Mouse (Mus musculus) heart, embryonic 11.5 days (tissue): ENCODE data around the gene Cd36. TPM values are rescaled to one million over a fixed set of nuclear protein-coding genes. Genes with fewer than 3 reads are reported as not detected.

Source experiments
- ATAC-seq: fragments of 200-750 bp; cut with Nextera tagmentation; replicated peaks from 2 replicates; pipeline ENCODE4 v1.8.0; 2017; ENCODE audit warnings: moderate library complexity; ENCODE audit not compliant: insufficient number of reproducible peaks, low FRiP score, low TSS enrichment
- H3K27ac ChIP-seq: fragments of 300-500 bp; sonication (generic); 2 replicates; pipeline ENCODE4 v1.5.1; 2014; ENCODE audit warnings: mild to moderate bottlenecking, low read depth, low read length
- H3K27me3 ChIP-seq: fragments of 300-500 bp; sonication (generic); 2 replicates; pipeline ENCODE4 v1.6.1; 2014; ENCODE audit warnings: mild to moderate bottlenecking, low read length, mixed read lengths; ENCODE audit not compliant: control insufficient read depth, insufficient read depth
- H3K36me3 ChIP-seq: fragments of 300-500 bp; sonication (generic); 2 replicates; pipeline ENCODE4 v1.6.1; 2014; ENCODE audit warnings: mild to moderate bottlenecking, low read length, moderate library complexity, mixed read lengths; ENCODE audit not compliant: control insufficient read depth, insufficient read depth
- H3K4me1 ChIP-seq: fragments of 300-500 bp; sonication (generic); 2 replicates; pipeline ENCODE4 v1.6.1; 2014; ENCODE audit warnings: low read length; ENCODE audit not compliant: control insufficient read depth, insufficient read depth
- H3K4me2 ChIP-seq: fragments of 300-500 bp; sonication (generic); 2 replicates; pipeline ENCODE4 v1.6.1; 2014; ENCODE audit warnings: mild to moderate bottlenecking, moderate library complexity
- H3K4me3 ChIP-seq: fragments of 300-500 bp; sonication (generic); 2 replicates; pipeline ENCODE4 v1.5.1; 2014; ENCODE audit warnings: low read depth, low read length
- H3K9ac ChIP-seq: fragments of 300-500 bp; sonication (generic); 2 replicates; pipeline ENCODE4 v1.6.1; 2014; ENCODE audit warnings: mild to moderate bottlenecking, low read depth, low read length, moderate library complexity
- H3K9me3 ChIP-seq: fragments of 300-500 bp; sonication (generic); replicated peaks from 2 replicates; pipeline ENCODE4 v1.6.1; 2016; ENCODE audit warnings: low read length; ENCODE audit not compliant: control insufficient read depth
- WGBS: fragments of 180-500 bp; shearing (Covaris S2); extraction: QIAGEN DNeasy Blood & Tissue Kit; methylation state at CpG from one replicate; pipeline ENCODE4 v1.1.7; 2014; ENCODE audit not compliant: insufficient replicate concordance; 5-methylcytosine and 5-hydroxymethylcytosine counted together
- polyA plus RNA-seq: library from polyadenylated mRNA; unstranded; fragments of >200 nt; fragmentation: Nextera tagmentation; extraction: Ambion mirVana; gene quantifications from 2 replicates; pipeline ENCODE4 v1.2.1, GENCODE M21; 2014

Gene Cd36
- polyA plus RNA-seq, 1 experiment from 2014 or later: 46.8 TPM

DNA sequence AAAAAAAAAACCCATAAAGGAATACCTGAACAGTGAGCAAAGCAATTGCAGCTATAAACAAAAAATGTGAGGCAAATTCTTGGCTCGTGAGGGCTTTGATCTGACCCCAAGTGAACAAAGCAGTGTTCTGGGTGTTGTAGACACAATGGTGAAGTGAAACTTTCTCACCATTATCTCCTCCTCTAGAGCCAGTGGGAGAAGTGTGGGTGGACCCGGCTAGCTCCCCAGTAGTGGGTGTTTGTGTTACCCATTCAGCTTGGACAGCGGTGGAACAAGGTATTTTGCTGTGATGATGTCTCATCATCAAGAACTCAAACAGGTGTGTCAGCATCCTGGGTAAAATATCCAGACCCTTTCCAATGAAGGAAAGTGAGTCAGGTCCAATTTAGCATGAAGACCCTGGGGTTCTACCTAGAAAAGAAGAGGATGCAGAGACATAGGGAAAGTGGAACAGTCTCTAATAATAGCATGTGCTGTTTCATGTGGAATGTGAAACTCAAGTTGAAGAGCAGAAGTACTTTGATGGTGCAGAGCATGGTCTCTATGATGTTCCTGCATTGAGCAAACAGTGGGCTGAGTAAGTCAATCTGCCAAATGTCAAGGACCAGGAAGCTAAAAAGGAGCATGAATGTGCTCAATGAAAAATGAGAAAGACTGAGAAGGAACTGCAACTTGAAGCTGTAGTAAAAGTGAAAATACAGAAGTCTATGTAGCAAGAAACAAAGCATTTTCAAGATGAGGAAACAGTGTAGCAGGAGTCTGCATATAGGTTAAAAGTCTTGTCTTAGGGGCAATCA is 34.3 kb downstream of the Cd36 start:
- H3K9me3 ChIP-seq: no peaks in the 10 kb centered on the region
- no peaks in the 10 kb centered on the region for H3K27me3 ChIP-seq
- no peaks in the 10 kb centered on the region for H3K36me3 ChIP-seq
- no peak overlapping the region for H3K27ac ChIP-seq
- H3K4me3 ChIP-seq: no peak overlapping the region
- WGBS: 70% methylated on average over 3 of the region's 3 CpGs
- H3K4me2 ChIP-seq: no peak overlapping the region
- H3K4me1 ChIP-seq: 0 out of 2 replicates have a peak, but pooled peaks cover 2% of the 10 kb centered on the region
- no peak for ATAC-seq
- no peak overlapping the region for H3K9ac ChIP-seq

- H3K27me3 ChIP-seq: no peaks in the 10 kb centered on the region
- no peak overlapping the region for H3K9ac ChIP-seq
- WGBS: 80% methylated on average over 2 of the region's 2 CpGs
- H3K4me3 ChIP-seq: no peak overlapping the region
- H3K4me1 ChIP-seq: 0 out of 2 replicates have a peak, but pooled peaks cover 2% of the 10 kb centered on the region
- ATAC-seq: no peak
- no peaks in the 10 kb centered on the region for H3K36me3 ChIP-seq
- no peak overlapping the region for H3K4me2 ChIP-seq
- no peaks in the 10 kb centered on the region for H3K9me3 ChIP-seq
- H3K27ac ChIP-seq: no peak overlapping the region
These were observed 38.0 kb downstream of the Cd36 start for GRCm38 (mm10) chr5:17850582-17850981.

DNA sequence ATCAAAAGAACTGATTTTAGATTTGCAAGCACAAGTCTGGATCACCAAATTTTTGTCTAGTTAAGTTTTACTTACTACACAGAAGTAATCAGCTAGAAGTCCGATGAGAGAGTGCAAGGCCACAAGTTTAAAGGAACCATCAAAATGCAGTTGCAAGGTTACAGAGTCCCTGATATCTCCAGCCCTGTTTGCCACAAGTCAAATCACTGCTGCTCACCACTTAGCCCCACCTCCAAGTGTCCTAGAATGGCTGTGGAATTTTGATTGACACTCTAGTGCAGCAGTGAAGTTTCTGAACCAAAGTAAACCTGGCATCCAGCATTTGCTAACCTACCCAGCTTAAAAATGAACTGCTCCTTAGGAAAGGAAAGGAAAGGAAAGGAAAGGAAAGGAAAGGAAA is 39.0 kb downstream of the Cd36 start:
- Histone ChIP-seq H3K4me2 (no peak overlapping the region; the same call in 1 of the 2 replicates), H3K4me1 (0 out of 2 replicates have a peak, but pooled peaks cover 2% of the 10 kb centered on the region), H3K27me3 (no peaks in the 10 kb centered on the region), H3K36me3 (no peaks in the 10 kb centered on the region), H3K9ac (no peak overlapping the region), H3K27ac (no peak overlapping the region), H3K4me3 (no peak overlapping the region), H3K9me3 (no peaks in the 10 kb centered on the region)
- ATAC-seq: 0 out of 2 replicates have a peak, but pooled peaks have one; percentile 46
- WGBS: 44% methylated on average over 1 of the region's 1 CpGs

DNA sequence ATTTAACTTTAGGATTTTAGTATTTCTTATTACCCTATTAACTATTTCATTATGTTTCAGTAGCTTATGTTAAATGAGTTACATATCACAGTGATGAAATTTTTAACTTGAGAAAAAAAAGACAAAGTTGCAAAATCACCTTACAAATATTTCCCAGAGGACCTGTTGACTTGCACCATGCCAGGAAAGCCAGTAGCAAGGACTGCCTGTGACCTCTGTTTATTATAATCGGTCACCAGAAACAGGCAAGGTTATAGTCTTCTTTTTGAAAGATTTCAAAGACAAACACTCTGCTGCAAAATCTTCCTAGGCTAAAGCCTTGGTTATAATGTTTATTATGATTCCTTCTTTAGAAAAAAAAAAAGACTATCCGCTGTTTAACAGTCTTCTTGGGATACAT is 39.9 kb downstream of the Cd36 start:
- no peak overlapping the region for H3K27ac ChIP-seq
- ATAC-seq: no peak
- H3K36me3 ChIP-seq: no peaks in the 10 kb centered on the region
- no peaks in the 10 kb centered on the region for H3K9me3 ChIP-seq
- no peak overlapping the region for H3K4me3 ChIP-seq
- H3K4me2 ChIP-seq: no peak overlapping the region
- H3K27me3 ChIP-seq: no peaks in the 10 kb centered on the region
- H3K4me1 ChIP-seq: peaks cover 2% of the 10 kb centered on the region; the same call in 1 of the 2 replicates
- WGBS: 79% methylated on average over 2 of the region's 2 CpGs
- no peak overlapping the region for H3K9ac ChIP-seq

- no peak overlapping the region for H3K4me3 ChIP-seq
- no peak overlapping the region for H3K27ac ChIP-seq
These were observed 40.3 kb downstream of the Cd36 start for GRCm38 (mm10) chr5:17848267-17848666.

GRCm38 (mm10) chr5:17843921-17844320 is 44.7 kb downstream of the Cd36 start:
- no peak overlapping the region for H3K9ac ChIP-seq
- peak overlapping the region; percentile 54 for H3K27ac ChIP-seq
- ATAC-seq: no peak
- no peak overlapping the region for H3K4me3 ChIP-seq
- H3K27me3 ChIP-seq: no peaks in the 10 kb centered on the region
- H3K9me3 ChIP-seq: no peaks in the 10 kb centered on the region
- peaks cover 4% of the 10 kb centered on the region; the same call in 1 of the 2 replicates for H3K4me1 ChIP-seq
- WGBS: 55% methylated on average over 3 of the region's 3 CpGs
- no peak overlapping the region for H3K4me2 ChIP-seq
- no peaks in the 10 kb centered on the region for H3K36me3 ChIP-seq

More at GRCm38 (mm10) chr5:17848267-17848666, 40.3 kb downstream of the Cd36 start:
- Histone ChIP-seq H3K4me1 (peaks cover 4% of the 10 kb centered on the region; the same call in 1 of the 2 replicates), H3K36me3 (no peaks in the 10 kb centered on the region), H3K4me2 (no peak overlapping the region), H3K9ac (no peak overlapping the region), H3K9me3 (no peaks in the 10 kb centered on the region), H3K27me3 (no peaks in the 10 kb centered on the region)
- no peak for ATAC-seq
- WGBS: 86% methylated on average over 1 of the region's 1 CpGs

DNA sequence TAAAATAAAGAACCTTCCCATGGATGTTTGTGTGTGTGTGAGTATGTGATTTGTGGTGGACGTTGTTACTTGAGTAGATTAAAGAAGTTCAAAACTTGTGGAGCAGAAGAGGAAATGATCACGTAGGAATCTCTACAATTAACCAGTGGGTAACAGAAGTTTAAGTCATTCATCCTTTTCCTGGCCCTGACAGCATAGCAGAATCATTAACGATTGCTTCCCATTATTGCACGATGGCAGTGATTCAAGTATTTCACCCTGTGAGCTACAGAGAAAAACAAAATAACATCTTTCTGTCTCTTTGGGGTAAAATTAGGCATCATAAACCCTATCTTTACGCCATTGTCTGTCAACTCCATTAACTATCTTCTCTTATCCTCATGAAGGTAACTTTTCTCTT is 45.3 kb downstream of the Cd36 start:
- H3K27ac ChIP-seq: peak overlapping the region; percentile 54
- no peaks in the 10 kb centered on the region for H3K9me3 ChIP-seq
- no peaks in the 10 kb centered on the region for H3K27me3 ChIP-seq
- H3K36me3 ChIP-seq: no peaks in the 10 kb centered on the region
- H3K4me3 ChIP-seq: no peak overlapping the region
- 80% methylated on average over 5 of the region's 5 CpGs for WGBS
- ATAC-seq: no peak
- H3K4me2 ChIP-seq: no peak overlapping the region
- H3K4me1 ChIP-seq: peaks cover 4% of the 10 kb centered on the region; the same call in 1 of the 2 replicates
- H3K9ac ChIP-seq: no peak overlapping the region

DNA sequence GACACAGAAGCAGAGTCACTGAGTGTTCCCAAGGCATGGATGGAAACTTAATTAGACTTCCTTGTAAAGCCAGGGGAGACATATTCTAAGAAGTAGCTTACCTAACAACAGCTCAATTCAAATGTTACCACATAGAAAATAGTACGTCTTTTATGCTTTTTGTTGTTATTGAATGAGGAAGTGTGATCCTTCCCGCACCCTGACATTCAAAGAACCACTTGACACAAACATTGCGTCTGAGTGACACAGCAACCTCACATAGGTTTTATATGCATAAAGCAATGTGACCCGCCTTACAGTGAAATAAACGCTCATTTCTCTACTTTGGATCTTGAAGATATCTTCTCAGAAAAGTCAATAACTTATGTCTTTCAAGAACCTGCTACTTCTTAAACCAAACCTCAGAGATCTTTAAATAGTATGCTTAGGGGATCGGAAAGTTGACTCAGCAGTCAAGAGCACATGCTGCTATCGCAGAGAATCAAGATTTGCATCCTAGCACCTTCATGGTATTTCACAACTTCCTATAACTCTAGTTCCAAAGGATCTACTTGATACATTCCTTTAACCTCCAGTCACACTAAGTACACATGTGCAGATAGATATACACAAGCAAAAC is 46.4 kb downstream of the Cd36 start:
- 81% methylated on average over 7 of the region's 7 CpGs for WGBS
- no peak for ATAC-seq
- no peak overlapping the region for H3K27ac ChIP-seq
- no peaks in the 10 kb centered on the region for H3K36me3 ChIP-seq
- H3K4me2 ChIP-seq: no peak overlapping the region
- no peak overlapping the region for H3K9ac ChIP-seq
- H3K4me1 ChIP-seq: peaks cover 4% of the 10 kb centered on the region; the same call in 1 of the 2 replicates
- no peaks in the 10 kb centered on the region for H3K9me3 ChIP-seq
- no peaks in the 10 kb centered on the region for H3K27me3 ChIP-seq
- H3K4me3 ChIP-seq: no peak overlapping the region
